Mouse (Mus musculus): ENCODE measurements around the gene Rln3.

Rln3 gene

DNA sequence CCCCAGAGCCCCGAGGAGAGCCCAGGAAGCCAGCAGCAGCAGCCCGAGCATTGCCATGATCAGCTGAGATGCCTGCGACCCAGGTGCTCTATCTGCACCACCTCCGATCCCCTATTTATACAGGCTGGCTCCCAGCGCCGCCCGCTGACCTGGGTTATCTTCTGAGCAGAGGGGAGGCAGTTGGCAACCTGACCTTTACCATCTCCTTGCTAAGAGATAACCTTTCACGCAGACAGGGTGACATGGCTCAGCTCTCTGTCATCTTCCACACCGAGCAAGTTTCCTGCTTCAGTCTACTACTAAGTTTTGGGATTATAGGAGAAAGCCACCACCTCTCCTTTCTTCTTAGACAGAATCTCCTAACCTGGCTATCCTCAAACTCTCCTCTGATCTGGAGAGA, at the start of gene Rln3:
Rln3 (minus strand) TSS at position 101 of the 400 bp plus-strand sequence.
- no peak for ATAC-seq (ENCODE audit: low TSS enrichment)

GRCm38 (mm10) chr8:84090585-84090984, 45.8 kb upstream of the Rln3 start:
- ATAC-seq (ENCODE audit: low TSS enrichment), result no peak

DNA sequence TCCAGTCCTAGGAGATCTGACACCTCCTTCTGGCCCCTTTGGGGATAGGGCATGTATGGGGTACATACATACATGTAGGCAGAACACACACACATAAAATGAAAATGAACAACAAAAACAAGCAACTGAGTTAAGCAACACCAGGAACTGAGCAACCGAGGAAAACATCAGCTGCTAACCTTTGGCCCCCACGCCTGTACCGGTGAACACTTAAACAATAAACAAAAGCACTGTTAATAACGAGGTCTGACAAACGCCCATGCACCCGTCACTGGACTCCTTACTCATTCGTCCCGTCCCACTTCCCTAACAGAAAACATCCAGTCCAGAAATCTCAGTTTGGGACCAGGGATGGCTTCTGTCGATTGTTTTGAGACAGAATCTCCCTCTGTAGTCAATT, 44.5 kb upstream of the Rln3 start:
- ATAC-seq (ENCODE audit: low TSS enrichment), result no peak

- peak; percentile 60 for ATAC-seq (ENCODE audit: low TSS enrichment)
Observed at GRCm38 (mm10) chr8:84087821-84088220, 43.0 kb upstream of the Rln3 start.

GRCm38 (mm10) chr8:84087156-84087555, 42.4 kb upstream of the Rln3 start:
- ATAC-seq (ENCODE audit: low TSS enrichment), result no peak

DNA sequence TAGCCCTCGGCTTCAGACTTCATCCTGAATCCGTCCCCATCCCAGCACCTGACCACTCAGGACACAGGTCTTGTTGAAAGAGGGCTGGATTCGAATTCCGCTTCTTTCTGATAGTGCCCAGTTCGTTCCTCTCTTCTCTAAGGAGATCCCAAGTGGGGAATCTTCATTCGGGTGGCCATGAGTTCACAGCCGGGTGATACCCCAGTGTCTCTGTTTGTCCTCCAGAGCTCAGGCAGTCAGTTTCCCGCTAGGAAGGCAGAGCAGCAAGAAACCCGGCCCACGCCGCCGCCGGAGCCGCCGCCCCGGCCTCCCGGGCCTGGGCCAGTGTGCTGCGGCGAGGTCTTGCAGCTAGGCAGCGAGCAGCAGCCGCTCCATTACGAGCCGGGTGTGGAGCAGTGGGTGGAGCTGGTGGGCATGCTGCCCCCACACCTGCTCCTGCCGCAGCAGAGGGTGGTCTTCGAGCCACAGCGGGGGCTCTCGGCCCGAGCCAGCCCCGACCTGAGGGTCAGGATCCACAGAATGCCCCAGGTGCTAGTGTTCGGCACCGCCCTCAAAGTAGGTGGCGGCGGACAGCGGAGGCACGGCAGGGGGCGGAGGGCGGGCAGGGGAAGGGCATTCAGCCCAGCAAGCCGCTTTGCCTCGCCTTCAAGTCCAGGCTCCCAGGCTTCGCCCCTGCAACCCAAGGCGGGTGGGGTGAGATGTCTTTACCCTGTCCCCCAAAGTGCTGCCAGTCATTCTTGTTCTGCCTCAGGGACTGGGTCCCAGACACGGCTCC, 39.7 kb upstream of the Rln3 start:
- ATAC-seq (ENCODE audit: low TSS enrichment), result no peak

DNA sequence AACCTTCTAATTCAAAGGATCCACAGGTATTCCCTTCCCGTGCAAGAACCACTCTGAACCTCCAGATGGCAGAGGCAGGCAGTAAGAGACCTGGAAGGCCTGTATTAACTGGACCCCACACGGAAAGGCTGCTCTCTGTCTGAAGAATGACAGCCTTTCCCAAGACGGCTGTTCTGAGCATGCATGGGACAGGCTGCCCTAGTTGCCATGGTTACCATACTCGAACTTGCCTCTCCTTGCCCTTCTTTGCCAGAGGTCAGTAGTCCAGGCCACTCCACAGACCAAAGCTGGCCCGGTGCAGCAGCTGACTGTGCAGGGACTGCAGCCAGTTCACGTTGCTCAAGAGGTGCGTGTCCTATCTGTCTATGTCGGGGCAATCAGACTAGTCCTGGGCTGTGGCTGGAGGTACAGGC, 39.0 kb upstream of the Rln3 start:
- no peak for ATAC-seq (ENCODE audit: low TSS enrichment)

DNA sequence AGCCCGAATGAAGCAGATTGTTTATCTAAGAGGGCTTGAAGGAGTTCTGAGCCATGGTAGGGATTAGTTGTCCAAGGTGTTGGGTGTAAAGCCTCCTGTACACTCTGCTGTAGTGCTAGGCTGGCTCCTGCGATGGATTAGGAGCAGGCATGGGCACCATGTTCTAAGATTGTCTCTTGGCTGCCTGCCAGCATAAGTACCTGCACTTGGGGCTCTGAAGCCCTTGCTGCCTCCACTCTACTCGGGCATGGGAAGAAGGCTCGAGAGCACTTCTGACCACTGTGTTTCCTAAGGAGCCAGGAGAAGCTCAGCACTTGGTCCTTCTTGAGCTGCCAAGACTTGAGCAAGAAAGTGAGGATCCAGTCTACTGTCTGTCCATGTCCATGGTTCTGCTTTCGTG, 34.4 kb upstream of the Rln3 start:
- no peak for ATAC-seq (ENCODE audit: low TSS enrichment)

GRCm38 (mm10) chr8:84076849-84077248, 32.0 kb upstream of the Rln3 start:
- ATAC-seq (ENCODE audit: low TSS enrichment), result no peak

GRCm38 (mm10) chr8:84076412-84076811, 31.6 kb upstream of the Rln3 start:
- ATAC-seq (ENCODE audit: low TSS enrichment), result no peak

DNA sequence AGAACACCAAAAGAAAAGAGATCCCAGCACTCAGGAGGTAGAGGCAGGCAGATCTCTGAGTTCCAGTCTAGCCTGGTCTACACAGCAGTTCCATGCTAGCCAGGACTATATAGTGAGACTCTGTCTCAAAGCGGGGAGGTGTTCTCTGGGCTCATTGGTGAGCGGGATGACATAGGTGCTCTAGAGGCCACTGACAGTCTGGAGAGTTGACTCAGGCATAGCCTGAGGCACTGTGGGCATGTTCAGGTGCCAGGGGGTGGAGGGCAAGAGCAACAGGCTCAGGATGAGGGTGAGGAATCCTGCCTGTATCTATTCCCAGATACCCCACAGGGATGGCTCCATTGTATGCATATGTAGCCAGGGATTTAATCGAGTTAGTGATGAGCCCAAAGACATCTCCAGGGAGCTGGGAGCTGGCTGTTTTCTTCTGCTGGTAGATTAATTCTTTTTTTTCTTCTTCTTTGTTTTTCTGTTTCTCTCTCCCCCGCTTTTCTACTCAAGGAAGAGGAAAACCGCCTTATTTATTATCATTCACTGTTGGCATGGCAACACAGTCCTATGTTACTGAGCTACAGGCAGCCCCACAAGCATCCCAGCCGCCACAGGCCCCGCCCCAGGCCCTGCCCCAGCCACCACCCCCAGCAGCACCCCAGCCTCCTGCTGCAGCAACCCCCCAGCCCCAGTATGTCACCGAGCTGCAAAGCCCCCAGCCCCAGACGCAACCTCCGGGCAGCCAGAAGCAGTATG, 28.6 kb upstream of the Rln3 start:
- ATAC-seq (ENCODE audit: low TSS enrichment), result no peak

DNA sequence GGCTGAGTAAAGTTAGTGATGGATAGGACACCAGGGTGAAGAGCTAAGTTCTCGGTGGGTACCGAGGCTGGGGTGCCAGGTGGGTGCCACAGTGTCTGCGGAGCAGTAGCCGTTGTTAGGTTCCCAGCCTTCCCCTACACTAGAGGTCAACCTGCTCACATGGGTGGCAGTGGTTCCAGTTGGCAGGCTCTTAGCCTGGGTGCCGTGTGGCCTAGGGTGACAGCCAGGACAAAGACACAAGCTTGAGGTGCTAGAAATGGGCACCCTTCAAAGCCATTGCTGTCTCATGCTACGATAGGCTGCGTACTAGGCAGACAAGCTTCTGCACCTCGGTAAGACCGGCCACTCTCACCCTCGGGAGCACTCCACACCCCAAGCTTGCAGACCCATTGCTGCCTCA, 27.5 kb upstream of the Rln3 start:
- ATAC-seq (ENCODE audit: low TSS enrichment), result no peak

- ATAC-seq (ENCODE audit: low TSS enrichment), result no peak
Observed at GRCm38 (mm10) chr8:84071921-84072320, 27.1 kb upstream of the Rln3 start.

DNA sequence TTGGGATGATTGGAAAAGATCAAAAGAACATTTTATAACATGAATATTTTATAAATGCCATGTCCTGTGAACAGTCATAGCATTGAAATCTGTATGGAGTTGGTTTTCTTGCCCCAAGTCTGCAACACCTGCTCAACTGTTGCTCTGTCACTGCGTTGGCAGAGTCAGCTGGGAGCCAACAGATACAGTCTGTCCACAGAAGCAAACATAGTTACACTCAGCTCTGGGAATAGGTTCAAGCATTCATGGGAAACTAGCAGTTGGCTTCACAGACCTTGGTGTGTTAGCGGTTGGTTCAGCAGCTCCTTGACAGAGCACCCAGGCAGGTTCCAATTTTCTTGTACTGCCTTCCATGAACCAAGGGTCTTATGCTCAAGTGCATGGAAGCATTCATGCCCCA, 25.9 kb upstream of the Rln3 start:
- peak; percentile 36 for ATAC-seq (ENCODE audit: low TSS enrichment)

DNA sequence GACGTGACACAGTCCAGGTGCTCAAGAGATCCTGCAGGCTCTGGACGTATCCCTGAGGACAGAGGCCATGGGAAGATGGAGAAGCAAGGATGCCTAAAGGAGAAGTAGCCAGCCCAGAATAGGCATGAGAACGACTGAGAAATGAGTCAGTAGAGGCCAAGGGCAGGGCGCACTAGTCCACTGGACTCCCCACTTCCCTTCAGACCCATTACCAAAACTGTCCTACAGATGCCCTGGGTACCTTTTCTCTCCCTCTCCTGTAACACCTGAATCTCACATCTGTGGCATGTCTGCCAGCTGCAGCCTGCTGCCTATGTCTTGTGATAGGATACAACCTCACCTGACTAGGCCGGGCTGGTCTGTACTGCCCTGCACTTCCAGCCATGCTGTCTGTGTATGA, 25.4 kb upstream of the Rln3 start:
- no peak for ATAC-seq (ENCODE audit: low TSS enrichment)

- ATAC-seq (ENCODE audit: low TSS enrichment), result no peak
Observed at GRCm38 (mm10) chr8:84069750-84070149, 24.9 kb upstream of the Rln3 start.

GRCm38 (mm10) chr8:84069169-84069568, 24.4 kb upstream of the Rln3 start:
- no peak for ATAC-seq (ENCODE audit: low TSS enrichment)

DNA sequence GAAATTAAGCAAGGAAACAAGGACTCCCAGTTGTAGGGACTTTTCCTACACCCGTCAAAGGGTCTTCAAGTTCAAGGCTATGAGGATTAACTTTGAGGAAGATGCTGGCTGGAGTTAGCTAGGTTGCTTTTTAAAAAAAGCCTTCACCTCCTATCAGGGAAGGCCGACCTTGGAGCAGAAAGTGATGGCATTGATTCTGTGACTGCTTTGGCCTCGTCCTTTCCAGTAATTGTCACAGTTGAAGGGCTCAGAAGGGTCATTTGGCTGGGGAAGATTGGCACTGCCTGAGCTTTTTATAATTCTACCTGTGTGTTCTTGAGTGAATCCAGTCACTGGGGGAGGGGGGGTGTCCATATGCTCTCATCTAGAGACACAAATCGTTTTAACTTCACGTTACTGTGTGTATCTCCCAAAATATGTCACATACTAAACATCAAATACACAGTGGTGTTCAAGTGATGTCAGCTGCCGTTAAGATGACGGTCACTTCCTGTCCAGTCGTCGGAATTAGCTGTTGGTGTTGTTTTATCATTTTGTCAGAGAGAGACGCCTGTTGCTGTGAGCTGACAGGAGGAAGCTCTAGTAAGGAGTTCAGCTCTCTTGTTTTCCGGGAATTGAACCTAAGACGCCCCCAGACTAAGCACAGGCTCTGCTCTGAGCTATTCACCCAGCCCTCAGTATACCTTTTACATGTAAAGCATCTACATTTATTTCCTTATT, 23.7 kb upstream of the Rln3 start:
- ATAC-seq (ENCODE audit: low TSS enrichment), result no peak

DNA sequence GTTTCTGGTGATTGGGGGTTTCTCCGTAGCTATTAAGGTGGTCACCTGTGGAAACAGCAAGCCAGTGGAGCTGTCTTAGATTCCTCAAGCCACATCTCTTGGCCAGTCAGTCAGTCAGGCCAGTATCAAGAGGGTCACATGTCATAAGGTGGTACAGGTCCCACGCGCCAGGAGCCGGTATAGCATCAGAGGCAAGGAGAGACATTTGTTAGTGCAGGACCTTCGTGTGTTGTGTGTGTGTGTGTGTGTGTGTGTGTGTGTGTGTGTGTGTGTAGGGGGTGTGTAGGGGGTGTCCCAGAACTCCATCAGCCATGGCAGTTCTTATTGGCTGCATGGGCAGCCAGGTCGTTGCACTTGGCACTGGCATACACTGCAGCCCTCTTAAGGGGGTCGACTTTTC, 23.1 kb upstream of the Rln3 start:
- ATAC-seq (ENCODE audit: low TSS enrichment), result no peak

DNA sequence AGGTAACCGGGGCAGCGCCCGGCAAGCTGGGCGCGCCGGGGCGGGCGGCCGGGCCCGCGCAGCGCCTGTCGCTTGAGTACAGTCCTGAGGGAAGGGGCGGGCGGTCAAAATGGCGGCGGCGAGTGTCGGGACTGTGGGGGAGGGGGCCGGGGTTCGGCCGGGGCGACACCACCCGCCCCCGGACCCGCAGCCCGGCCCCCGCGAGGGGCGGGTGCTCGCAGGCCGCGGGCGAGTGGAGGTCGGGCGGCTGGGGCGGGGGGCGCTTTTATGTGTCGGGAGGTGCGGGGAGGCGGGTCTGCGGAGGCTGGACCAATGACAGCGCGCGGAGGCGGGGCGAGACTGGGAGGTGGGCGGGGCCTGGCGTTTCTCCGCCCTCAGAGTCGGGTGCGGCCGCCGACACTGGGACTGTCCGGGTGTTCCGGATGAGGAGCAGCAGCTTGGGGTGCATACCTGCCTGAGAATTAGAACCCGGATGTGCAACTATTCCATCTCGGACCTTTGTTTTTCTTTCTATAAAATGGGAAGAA, 22.3 kb upstream of the Rln3 start:
- peak; percentile 32 for ATAC-seq (ENCODE audit: low TSS enrichment)

GRCm38 (mm10) chr8:84066291-84066930, 21.6 kb upstream of the Rln3 start, which contains the start of gene Rfx1:
Rfx1 (plus strand) TSS chr8:84066834.
- ATAC-seq (ENCODE audit: low TSS enrichment), result peak; percentile 93

Data from frontal cortex, adult (tissue).